Mouse (Mus musculus): ENCODE data around the gene Bcl7c.
"Not testable (repeated sequence)": the region's sequence is repeated elsewhere in the genome, so short reads cannot be mapped to it uniquely, and the experiment has no call there.

Gene Bcl7c

GRCm38 (mm10) chr7:127681888-127682553, 26.7 kb downstream of the Bcl7c start:
- DNase-seq, result no peak

GRCm38 (mm10) chr7:127680541-127680940, 28.2 kb downstream of the Bcl7c start:
- no peak for DNase-seq

GRCm38 (mm10) chr7:127678811-127679210, 29.9 kb downstream of the Bcl7c start:
- no peak for DNase-seq

- no peak for DNase-seq
Measured at GRCm38 (mm10) chr7:127677609-127678008, 31.1 kb downstream of the Bcl7c start.

- DNase-seq, result peak; percentile 74
Measured at GRCm38 (mm10) chr7:127677077-127677476, 31.7 kb downstream of the Bcl7c start.

GRCm38 (mm10) chr7:127675391-127675811, 33.3 kb downstream of the Bcl7c start:
- no peak for DNase-seq

GRCm38 (mm10) chr7:127674977-127675376, 33.8 kb downstream of the Bcl7c start:
- peak; percentile 81 for DNase-seq

GRCm38 (mm10) chr7:127672776-127673175, 36.0 kb downstream of the Bcl7c start:
- no peak for DNase-seq

GRCm38 (mm10) chr7:127671880-127672774, 36.6 kb downstream of the Bcl7c start:
- no peak for DNase-seq

GRCm38 (mm10) chr7:127667171-127667570, 41.6 kb downstream of the Bcl7c start:
- DNase-seq, result no peak

GRCm38 (mm10) chr7:127666679-127667078, 42.1 kb downstream of the Bcl7c start:
- no peak for DNase-seq

GRCm38 (mm10) chr7:127666066-127666654, 42.6 kb downstream of the Bcl7c start:
- no peak for DNase-seq

GRCm38 (mm10) chr7:127662926-127663325, 45.8 kb downstream of the Bcl7c start:
- DNase-seq, result no peak

- no peak for DNase-seq
Measured at GRCm38 (mm10) chr7:127661833-127662232, 46.9 kb downstream of the Bcl7c start.

- no peak for DNase-seq
Measured at GRCm38 (mm10) chr7:127660882-127661281, 47.9 kb downstream of the Bcl7c start.

GRCm38 (mm10) chr7:127656946-127657345, 51.8 kb downstream of the Bcl7c start:
- DNase-seq, result peak; percentile 82

- no peak for DNase-seq
Measured at GRCm38 (mm10) chr7:127654318-127654717, 54.4 kb downstream of the Bcl7c start.

GRCm38 (mm10) chr7:127652050-127652449, 56.7 kb downstream of the Bcl7c start:
- DNase-seq, result no peak

- no peak for DNase-seq
Measured at GRCm38 (mm10) chr7:127651624-127652023, 57.1 kb downstream of the Bcl7c start.

- no peak for DNase-seq
Measured at GRCm38 (mm10) chr7:127649206-127649605, 59.5 kb downstream of the Bcl7c start.

- DNase-seq, result no peak
Measured at GRCm38 (mm10) chr7:127648516-127649201, 60.1 kb downstream of the Bcl7c start.

GRCm38 (mm10) chr7:127647576-127647975, 61.2 kb downstream of the Bcl7c start:
- not testable (repeated sequence) for DNase-seq

GRCm38 (mm10) chr7:127646363-127646762, 62.4 kb downstream of the Bcl7c start:
- no peak for DNase-seq
